Mouse (Mus musculus): Measurements from ENCODE around the gene Tacr2.

Tacr2 gene

GRCm38 (mm10) chr10:62239270-62239669 lies 13.0 kb upstream of the Tacr2 start:
- no peak for DNase-seq (ENCODE audit: low spot score)

- no peak for DNase-seq (ENCODE audit: low spot score)
These were observed 9.9 kb upstream of the Tacr2 start for GRCm38 (mm10) chr10:62242358-62242757.

- DNase-seq (ENCODE audit: low spot score) = no peak
These were observed 9.3 kb upstream of the Tacr2 start for GRCm38 (mm10) chr10:62242896-62243295.

GRCm38 (mm10) chr10:62244067-62244466 lies 8.2 kb upstream of the Tacr2 start:
- no peak for DNase-seq (ENCODE audit: low spot score)

- DNase-seq (ENCODE audit: low spot score) = no peak
These were observed 5.1 kb upstream of the Tacr2 start for GRCm38 (mm10) chr10:62247156-62247555.

GRCm38 (mm10) chr10:62247815-62248214 lies 4.4 kb upstream of the Tacr2 start:
- no peak for DNase-seq (ENCODE audit: low spot score)

- DNase-seq (ENCODE audit: low spot score) = no peak
These were observed 428 bp downstream of the Tacr2 start for GRCm38 (mm10) chr10:62252496-62253235.

- DNase-seq (ENCODE audit: low spot score) = no peak
These were observed 6.1 kb downstream of the Tacr2 start for GRCm38 (mm10) chr10:62258298-62258697.

- DNase-seq (ENCODE audit: low spot score) = peak; percentile 53
These were observed 9.1 kb downstream of the Tacr2 start for GRCm38 (mm10) chr10:62261115-62261886.

GRCm38 (mm10) chr10:62264299-62264698 lies 12.1 kb downstream of the Tacr2 start:
- no peak for DNase-seq (ENCODE audit: low spot score)

- no peak for DNase-seq (ENCODE audit: low spot score)
These were observed 17.0 kb downstream of the Tacr2 start for GRCm38 (mm10) chr10:62269278-62269677.

GRCm38 (mm10) chr10:62275235-62275634 lies 23.0 kb downstream of the Tacr2 start:
- peak; percentile 43 for DNase-seq (ENCODE audit: low spot score)

GRCm38 (mm10) chr10:62277499-62278293 lies 25.5 kb downstream of the Tacr2 start:
- DNase-seq (ENCODE audit: low spot score) = no peak

GRCm38 (mm10) chr10:62279066-62279465 lies 26.8 kb downstream of the Tacr2 start:
- DNase-seq (ENCODE audit: low spot score) = no peak

GRCm38 (mm10) chr10:62279671-62280070 lies 27.4 kb downstream of the Tacr2 start:
- no peak for DNase-seq (ENCODE audit: low spot score)

GRCm38 (mm10) chr10:62282782-62283181 lies 30.5 kb downstream of the Tacr2 start:
- DNase-seq (ENCODE audit: low spot score) = no peak

GRCm38 (mm10) chr10:62283206-62283792 lies 31.1 kb downstream of the Tacr2 start:
- DNase-seq (ENCODE audit: low spot score) = no peak

GRCm38 (mm10) chr10:62287460-62288124 lies 35.4 kb downstream of the Tacr2 start:
- peak; percentile 51 for DNase-seq (ENCODE audit: low spot score)

GRCm38 (mm10) chr10:62294112-62294511 lies 41.9 kb downstream of the Tacr2 start:
- DNase-seq (ENCODE audit: low spot score) = no peak

- no peak for DNase-seq (ENCODE audit: low spot score)
These were observed 44.0 kb downstream of the Tacr2 start for GRCm38 (mm10) chr10:62296086-62296872.

All from ovary, adult 18-20 months (tissue).